Comparison of ENCODE assay signal across 26 mouse cellular contexts in the genomic region with DNA sequence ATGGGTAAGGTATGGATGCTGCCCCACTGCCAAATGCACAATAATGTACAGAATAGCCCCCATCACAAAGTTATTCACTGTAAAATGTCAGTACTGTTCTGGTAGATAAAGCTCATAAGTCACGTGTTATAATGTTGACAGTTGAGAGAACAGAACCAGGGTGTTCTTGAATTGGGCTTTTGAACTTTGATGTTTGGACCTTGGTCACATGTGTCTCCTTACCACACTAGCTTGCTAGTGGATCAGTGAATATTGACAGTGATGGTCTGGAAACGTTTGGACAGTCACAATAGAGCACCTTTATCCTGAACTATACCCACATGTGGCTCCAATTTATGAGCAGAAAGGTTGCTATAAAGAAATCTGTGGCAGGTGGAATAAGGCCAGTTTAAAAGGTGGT.
DNase-seq lines count a peak whose midpoint lies in the region; ATAC-seq lines count a peak whose summit lies in the region.
"Had no signal": no experiment of that assay in that cellular context is flagged by ENCODE, and none has a peak within 500 bp of the region (broad histone marks: within the 10 kb centered on the region; RNA-seq: fewer than 3 reads in every experiment).

No protein-coding gene starts in this region.

- peak; percentile 36 for DNase-seq in kidney, adult 11 months
- no peak for DNase-seq in kidney, postnatal 4 days
- peak; percentile 86 for DNase-seq in kidney, adult 9 months
- DNase-seq in liver = no peak
- DNase-seq: adrenal gland, postnatal 10 days; adrenal gland, postnatal 36 days; B cell, adult 2 months; cerebellum, adult 18-20 months; cerebellum, adult 9-10 months; cerebellum, postnatal 14 days; gastrocnemius, postnatal 10 days; gastrocnemius, postnatal 36 days; heart, adult 2 months; heart, postnatal 14 days; heart, postnatal 4 days had no signal

- H3K4me1 ChIP-seq in kidney, embryonic 16.5 days (ENCODE audit: insufficient read depth, low read length) = 0 out of 2 replicates have a peak, but pooled peaks cover 8% of the 10 kb centered on the region
- no peaks in the 10 kb centered on the region for H3K4me1 ChIP-seq in liver, embryonic 16.5 days (ENCODE audit: control insufficient read depth, low read depth, low read length)
- H3K4me1 ChIP-seq: forebrain, embryonic 10.5 days; forebrain, embryonic 13.5 days had no signal

- ATAC-seq in kidney, embryonic 16.5 days (ENCODE audit: low FRiP score, low TSS enrichment) = no peak
- ATAC-seq in liver, embryonic 16.5 days (ENCODE audit: low read depth) = peak; percentile 21; the same call in 1 of the 2 replicates
- ATAC-seq: forebrain, embryonic 13.5 days; forebrain, embryonic 16.5 days; Patski had no signal

- H3K4me2 ChIP-seq in kidney, embryonic 16.5 days (replicated peaks; ENCODE audit: low read depth, low read length) = no peak overlapping the region
- no peak overlapping the region for H3K4me2 ChIP-seq in liver, embryonic 16.5 days (ENCODE audit: low read depth, low read length)
- H3K4me2 ChIP-seq: forebrain, embryonic 13.5 days; heart, embryonic 13.5 days; hindbrain, embryonic 14.5 days had no signal

- H3K27me3 ChIP-seq in kidney, embryonic 16.5 days (ENCODE audit: insufficient read depth, low read length) = no peaks in the 10 kb centered on the region
- H3K27me3 ChIP-seq in liver, embryonic 16.5 days (ENCODE audit: control insufficient read depth, insufficient read depth, low read depth, low read length) = no peaks in the 10 kb centered on the region
- H3K27me3 ChIP-seq: CH12.LX; forebrain, embryonic 13.5 days; heart, embryonic 13.5 days; Patski had no signal

- 74% methylated on average over 2 of the region's 2 CpGs for WGBS in kidney, embryonic 16.5 days
- WGBS in liver, embryonic 16.5 days (ENCODE audit: insufficient replicate concordance) = 26% methylated on average over 2 of the region's 2 CpGs

- no peak overlapping the region for H3K9ac ChIP-seq in kidney, embryonic 16.5 days (replicated peaks; ENCODE audit: low read length)
- H3K9ac ChIP-seq in liver, embryonic 16.5 days (ENCODE audit: low read depth, low read length) = no peak overlapping the region
- H3K9ac ChIP-seq: forebrain, embryonic 13.5 days; heart, embryonic 13.5 days; hindbrain, embryonic 14.5 days had no signal

- no peak overlapping the region for H3K4me3 ChIP-seq in kidney, embryonic 16.5 days (ENCODE audit: low read length)
- H3K4me3 ChIP-seq in liver, embryonic 16.5 days (ENCODE audit: low read depth, low read length) = no peak overlapping the region
- H3K4me3 ChIP-seq: forebrain, embryonic 10.5 days; forebrain, embryonic 13.5 days; heart, adult 2 months; heart, embryonic 10.5 days; heart, embryonic 13.5 days had no signal

- no peak overlapping the region for H3K27ac ChIP-seq in kidney, embryonic 16.5 days (ENCODE audit: low read length)
- no peak overlapping the region for H3K27ac ChIP-seq in liver, embryonic 16.5 days (ENCODE audit: low read length)
- H3K27ac ChIP-seq: forebrain, embryonic 10.5 days; forebrain, embryonic 13.5 days; heart, adult 2 months; heart, embryonic 10.5 days; heart, embryonic 13.5 days; hindbrain, embryonic 14.5 days had no signal

- H3K9me3 ChIP-seq in kidney, embryonic 16.5 days (ENCODE audit: low read length) = no peaks in the 10 kb centered on the region
- no peaks in the 10 kb centered on the region for H3K9me3 ChIP-seq in liver, embryonic 16.5 days (replicated peaks; ENCODE audit: control insufficient read depth, low read length)
- H3K9me3 ChIP-seq: forebrain, embryonic 10.5 days; forebrain, embryonic 13.5 days; G1E; heart, embryonic 10.5 days; heart, embryonic 13.5 days had no signal

- H3K36me3 ChIP-seq in kidney, embryonic 16.5 days (ENCODE audit: insufficient read depth, low read length) = no peaks in the 10 kb centered on the region
- H3K36me3 ChIP-seq in liver, embryonic 16.5 days (ENCODE audit: control insufficient read depth, insufficient read depth) = no peaks in the 10 kb centered on the region
- H3K36me3 ChIP-seq: forebrain, embryonic 10.5 days; G1E; heart, embryonic 10.5 days; heart, embryonic 13.5 days had no signal

Comparison
In these comparisons a context has a peak if more than half of its experiments do, and no peak if none do; other contexts are left out.
1. DNase-seq: peak in kidney, adult 11 months (single experiment) and kidney, adult 9 months (single experiment); none in kidney, postnatal 4 days (0 of 2) and liver (single experiment).